Mouse (Mus musculus) limb, embryonic 15.5 days (tissue): ENCODE data around the gene Pcbp3. TPM values are rescaled to one million over a fixed set of nuclear protein-coding genes. Genes with fewer than 3 reads are reported as not detected.

ENCODE experiments used
- ATAC-seq: fragments of 200-750 bp; cut with Nextera tagmentation; 2 replicates; pipeline ENCODE4 v1.8.0; 2017; ENCODE audit warnings: low read depth, moderate TSS enrichment; ENCODE audit not compliant: insufficient number of reproducible peaks, low FRiP score, low TSS enrichment
- H3K27ac ChIP-seq: fragments of 300-500 bp; sonication (generic); 2 replicates; pipeline ENCODE4 v1.5.1; 2015; ENCODE audit warnings: moderate library complexity, mild to moderate bottlenecking, inconsistent platforms
- H3K27me3 ChIP-seq: fragments of 300-500 bp; sonication (generic); 2 replicates; pipeline ENCODE4 v1.6.1; 2015; ENCODE audit warnings: inconsistent platforms
- H3K36me3 ChIP-seq: fragments of 300-500 bp; sonication (generic); 2 replicates; pipeline ENCODE4 v1.6.1; 2015; ENCODE audit warnings: inconsistent platforms
- H3K4me1 ChIP-seq: fragments of 300-500 bp; sonication (generic); 2 replicates; pipeline ENCODE4 v1.6.1; 2015; ENCODE audit warnings: inconsistent platforms
- H3K4me2 ChIP-seq: fragments of 300-500 bp; sonication (generic); 2 replicates; pipeline ENCODE4 v1.6.1; 2015; ENCODE audit warnings: mild to moderate bottlenecking, inconsistent platforms
- H3K4me3 ChIP-seq: fragments of 300-500 bp; sonication (generic); 2 replicates; pipeline ENCODE4 v1.5.1; 2015; ENCODE audit warnings: mild to moderate bottlenecking, inconsistent platforms
- H3K9ac ChIP-seq: fragments of 300-500 bp; sonication (generic); 2 replicates; pipeline ENCODE4 v1.6.1; 2015; ENCODE audit warnings: inconsistent platforms
- H3K9me3 ChIP-seq: fragments of 300-500 bp; sonication (generic); 2 replicates; pipeline ENCODE4 v1.6.1; 2016; ENCODE audit warnings: inconsistent platforms
- WGBS: fragments of 180-500 bp; shearing (Covaris S2); methylation state at CpG from one replicate; pipeline ENCODE4 v1.1.7; 2015; 5-methylcytosine and 5-hydroxymethylcytosine counted together
- polyA plus RNA-seq: library from polyadenylated mRNA; unstranded; fragments of >200 nt; fragmentation: Nextera tagmentation; extraction: Ambion mirVana; gene quantifications from 2 replicates; pipeline ENCODE4 v1.2.1, GENCODE M21; 2015

The Pcbp3 gene
- polyA plus RNA-seq, 1 experiment from 2014 or later: 19.1 TPM

GRCm38 (mm10) chr10:76725097-76725496 lies 236.6 kb downstream of the Pcbp3 start:
- WGBS: 74% methylated on average over 2 of the region's 2 CpGs
- H3K4me2 ChIP-seq: peak overlapping the region; percentile 57
- H3K9me3 ChIP-seq: no peaks in the 10 kb centered on the region
- H3K4me1 ChIP-seq: peaks cover 71% of the 10 kb centered on the region
- H3K27me3 ChIP-seq: no peaks in the 10 kb centered on the region
- H3K9ac ChIP-seq: peak overlapping the region; percentile 50
- peaks cover 33% of the 10 kb centered on the region for H3K36me3 ChIP-seq
- H3K4me3 ChIP-seq: peak overlapping the region; percentile 49
- peak overlapping the region; percentile 92 for H3K27ac ChIP-seq
- ATAC-seq: no peak

DNA sequence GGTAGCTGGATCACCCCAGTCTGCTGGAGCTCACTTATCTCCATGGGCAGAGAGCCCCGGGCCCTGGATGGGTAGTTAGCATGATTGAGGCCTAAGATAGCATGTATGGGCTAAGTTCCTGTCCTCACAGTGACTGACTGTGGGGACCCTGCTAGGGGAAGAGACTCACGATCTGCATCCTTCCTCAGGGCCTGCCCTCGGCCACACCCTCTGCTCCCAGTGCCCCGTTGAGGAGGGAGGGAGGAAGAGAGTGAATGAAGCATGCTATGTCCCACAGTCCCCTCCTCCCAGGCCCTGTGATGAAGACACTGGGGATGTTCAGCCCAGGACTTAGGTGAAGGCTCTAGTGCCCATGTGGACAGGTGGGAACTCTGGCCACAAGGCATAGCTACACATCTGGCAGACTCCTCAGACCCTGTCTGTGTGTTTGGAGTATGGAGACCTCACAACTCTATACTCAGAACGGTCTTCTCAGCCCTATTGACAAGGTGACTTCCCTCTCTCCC lies 237.4 kb downstream of the Pcbp3 start:
- 33% methylated on average over 5 of the region's 5 CpGs for WGBS
- ATAC-seq: no peak
- H3K36me3 ChIP-seq: peaks cover 39% of the 10 kb centered on the region
- peak overlapping the region; percentile 49 for H3K4me3 ChIP-seq
- H3K4me2 ChIP-seq: peak overlapping the region; percentile 57
- H3K9ac ChIP-seq: peak overlapping the region; percentile 47
- H3K27me3 ChIP-seq: no peaks in the 10 kb centered on the region
- peaks cover 63% of the 10 kb centered on the region for H3K4me1 ChIP-seq
- H3K27ac ChIP-seq: 0 out of 2 replicates have a peak overlapping the region, but pooled peaks have one; percentile 27
- no peaks in the 10 kb centered on the region for H3K9me3 ChIP-seq

DNA sequence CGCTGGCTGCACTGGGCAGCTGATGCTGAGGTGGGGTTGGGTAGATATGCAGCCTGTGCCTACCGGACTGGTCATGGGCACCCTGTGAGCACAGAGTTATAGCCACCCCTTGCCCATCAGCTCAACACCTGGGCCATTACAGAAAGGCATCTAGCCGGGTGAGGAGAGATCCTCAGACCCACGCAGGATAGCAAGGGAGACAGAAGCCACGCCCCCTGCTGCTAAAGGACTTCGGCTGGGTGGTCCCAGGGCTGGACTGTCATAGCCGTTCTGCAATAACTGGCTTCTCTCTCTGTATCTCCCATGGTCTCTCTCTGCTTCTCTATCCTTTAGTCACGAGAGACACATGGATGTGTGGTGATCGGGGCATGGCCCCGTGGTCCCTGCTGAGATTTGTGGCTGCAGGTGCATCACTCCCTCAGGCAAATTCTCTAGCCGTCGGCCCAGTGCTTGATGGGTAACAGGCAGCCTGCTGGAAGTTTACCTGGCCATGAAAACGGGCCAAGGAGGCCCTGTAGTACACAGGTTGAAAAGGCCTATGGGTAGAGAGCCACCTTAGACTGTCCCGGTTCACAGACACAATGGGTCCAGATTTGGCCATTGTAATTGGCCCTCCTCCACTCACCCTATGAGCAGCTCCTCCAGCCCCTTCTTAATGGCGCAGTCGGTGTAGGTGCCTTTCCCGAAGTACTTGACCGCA lies 238.8 kb downstream of the Pcbp3 start:
- H3K9me3 ChIP-seq: no peaks in the 10 kb centered on the region
- H3K9ac ChIP-seq: no peak overlapping the region
- peaks cover 53% of the 10 kb centered on the region for H3K36me3 ChIP-seq
- no peak overlapping the region for H3K27ac ChIP-seq
- H3K4me3 ChIP-seq: no peak overlapping the region
- peaks cover 49% of the 10 kb centered on the region for H3K4me1 ChIP-seq
- no peaks in the 10 kb centered on the region for H3K27me3 ChIP-seq
- no peak for ATAC-seq
- 82% methylated on average over 18 of the region's 18 CpGs for WGBS
- peak overlapping the region; percentile 57; the same call in 1 of the 2 replicates for H3K4me2 ChIP-seq

GRCm38 (mm10) chr10:76721746-76722145 lies 239.9 kb downstream of the Pcbp3 start:
- no peak overlapping the region for H3K9ac ChIP-seq
- H3K27me3 ChIP-seq: no peaks in the 10 kb centered on the region
- WGBS: 96% methylated on average over 6 of the region's 6 CpGs
- H3K4me1 ChIP-seq: peaks cover 37% of the 10 kb centered on the region
- ATAC-seq: no peak
- H3K4me2 ChIP-seq: no peak overlapping the region
- no peak overlapping the region for H3K4me3 ChIP-seq
- no peak overlapping the region for H3K27ac ChIP-seq
- H3K36me3 ChIP-seq: peaks cover 65% of the 10 kb centered on the region
- H3K9me3 ChIP-seq: no peaks in the 10 kb centered on the region

- no peaks in the 10 kb centered on the region for H3K9me3 ChIP-seq
- H3K27ac ChIP-seq: no peak overlapping the region
- WGBS: 86% methylated on average over 11 of the region's 11 CpGs
- no peak overlapping the region for H3K9ac ChIP-seq
- H3K4me2 ChIP-seq: no peak overlapping the region
- H3K27me3 ChIP-seq: no peaks in the 10 kb centered on the region
- no peak for ATAC-seq
- no peak overlapping the region for H3K4me3 ChIP-seq
- peaks cover 70% of the 10 kb centered on the region for H3K36me3 ChIP-seq
- peaks cover 33% of the 10 kb centered on the region for H3K4me1 ChIP-seq
Observed at GRCm38 (mm10) chr10:76721216-76721615, 240.5 kb downstream of the Pcbp3 start.

DNA sequence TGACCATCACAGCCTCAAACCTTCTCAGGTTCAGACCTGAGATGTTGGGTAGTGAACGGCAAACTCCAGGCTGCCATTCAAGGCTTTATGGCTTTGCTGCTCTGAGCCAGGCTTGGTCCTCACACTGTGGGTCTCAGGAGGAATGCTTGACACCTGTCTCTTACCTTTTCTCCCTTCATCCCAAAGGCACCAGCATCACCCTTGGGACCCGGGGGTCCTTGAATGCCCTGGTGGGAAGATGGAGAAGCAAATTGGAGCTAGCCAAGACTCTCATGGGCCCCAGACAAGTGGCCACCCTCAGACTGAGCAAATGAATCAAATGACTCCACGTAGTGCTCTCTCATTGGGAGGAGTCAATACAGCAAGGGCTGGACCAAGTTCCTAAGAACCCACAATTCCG lies 244.1 kb downstream of the Pcbp3 start:
- H3K36me3 ChIP-seq: peaks cover 96% of the 10 kb centered on the region
- H3K4me2 ChIP-seq: no peak overlapping the region
- ATAC-seq: no peak
- H3K27me3 ChIP-seq: no peaks in the 10 kb centered on the region
- no peak overlapping the region for H3K4me3 ChIP-seq
- no peak overlapping the region for H3K27ac ChIP-seq
- H3K9me3 ChIP-seq: no peaks in the 10 kb centered on the region
- WGBS: 91% methylated on average over 4 of the region's 4 CpGs
- no peak overlapping the region for H3K9ac ChIP-seq
- 0 out of 2 replicates have a peak, but pooled peaks cover 2% of the 10 kb centered on the region for H3K4me1 ChIP-seq

GRCm38 (mm10) chr10:76717026-76717425 lies 244.7 kb downstream of the Pcbp3 start:
- no peak for ATAC-seq
- WGBS: 88% methylated on average over 7 of the region's 7 CpGs
- H3K4me3 ChIP-seq: no peak overlapping the region

GRCm38 (mm10) chr10:76714303-76714702 lies 247.4 kb downstream of the Pcbp3 start:
- H3K4me1 ChIP-seq: no peaks in the 10 kb centered on the region
- H3K9ac ChIP-seq: no peak overlapping the region
- 80% methylated on average over 7 of the region's 7 CpGs for WGBS
- peak; percentile 31; the same call in 1 of the 2 replicates for ATAC-seq
- H3K4me2 ChIP-seq: no peak overlapping the region
- H3K9me3 ChIP-seq: no peaks in the 10 kb centered on the region
- peaks cover 100% of the 10 kb centered on the region for H3K36me3 ChIP-seq
- no peak overlapping the region for H3K4me3 ChIP-seq
- H3K27me3 ChIP-seq: no peaks in the 10 kb centered on the region
- H3K27ac ChIP-seq: no peak overlapping the region

More at GRCm38 (mm10) chr10:76717026-76717425, 244.7 kb downstream of the Pcbp3 start:
- Histone ChIP-seq H3K27ac (no peak overlapping the region), H3K36me3 (peaks cover 96% of the 10 kb centered on the region), H3K9ac (no peak overlapping the region), H3K27me3 (no peaks in the 10 kb centered on the region), H3K4me1 (no peaks in the 10 kb centered on the region), H3K4me2 (no peak overlapping the region), H3K9me3 (no peaks in the 10 kb centered on the region)

- no peaks in the 10 kb centered on the region for H3K27me3 ChIP-seq
- H3K4me3 ChIP-seq: no peak overlapping the region
- no peak overlapping the region for H3K27ac ChIP-seq
- H3K4me2 ChIP-seq: no peak overlapping the region
- no peaks in the 10 kb centered on the region for H3K9me3 ChIP-seq
- H3K36me3 ChIP-seq: peaks cover 94% of the 10 kb centered on the region
- no peak for ATAC-seq
- H3K9ac ChIP-seq: no peak overlapping the region
- H3K4me1 ChIP-seq: no peaks in the 10 kb centered on the region
- 84% methylated on average over 3 of the region's 3 CpGs for WGBS
Observed at GRCm38 (mm10) chr10:76712500-76712899, 249.2 kb downstream of the Pcbp3 start.

Other genes starting within 250 kb of the Pcbp3 start
- 441 and 563 TPM in 2 replicates for gene Col6a1, start 235.7 kb downstream of the Pcbp3 start, polyA plus RNA-seq
- gene Slc19a1, start 70.4 kb upstream of the Pcbp3 start, polyA plus RNA-seq: 26.8 and 32.2 TPM in 2 replicates
- 93.5 and 100.0 TPM in 2 replicates for gene Col18a1, start 204.7 kb upstream of the Pcbp3 start, polyA plus RNA-seq